Mouse (Mus musculus) small intestine, adult 2 months (tissue): ENCODE results near the gene Miga2.

Source experiments
- CTCF ChIP-seq: fragments of 200-500 bp; IDR thresholded peaks from 2 replicates; pipeline ENCODE4 v1.5.1; 2012; ENCODE audit warnings: low read depth, mild to moderate bottlenecking, control low read depth, inconsistent platforms, low read length, moderate library complexity, mixed read lengths; ENCODE audit not compliant: insufficient replicate concordance, insufficient read length; ENCODE audit errors: extremely low read depth
- POLR2A ChIP-seq: fragments of 200-500 bp; IDR thresholded peaks from 2 replicates; pipeline ENCODE4 v1.6.1; 2012; ENCODE audit warnings: low read depth, mild to moderate bottlenecking, control low read depth, inconsistent platforms, low read length, moderate library complexity

GRCm38 (mm10) chr2:30342544-30342943 is 21.5 kb upstream of the Miga2 start:
- TF ChIP-seq CTCF (no peak), POLR2A (no peak)
